Mouse (Mus musculus) T-cell, adult 66 days (primary cell): ENCODE data around the gene Nova1. TPM values are rescaled to one million over a fixed set of nuclear protein-coding genes. Genes with fewer than 3 reads are reported as not detected.

ENCODE experiments used
- total RNA-seq, 2 experiments: library from RNA; stranded (reverse); gene quantifications; 3 replicates in 1 of 2; 4 replicates in 1 of 2; pipeline ENCODE4 v1.2.4; 2023

Nova1 gene
- total RNA-seq: not detected

GRCm38 (mm10) chr12:46818856-46819347 lies at the start of gene Nova1:
Gene Nova1, minus strand, starts transcription at chr12:46818929.

